Mouse (Mus musculus) bone marrow macrophage, adult 2 months (primary cell): ENCODE data around the gene Ulk3. TPM values are rescaled to one million over a fixed set of nuclear protein-coding genes. Genes with fewer than 3 reads are reported as not detected.

Source experiments
- H3K27ac ChIP-seq: 2 replicates; pipeline ENCODE4 v1.5.1; 2012; ENCODE audit warnings: low read depth, low read length; ENCODE audit not compliant: insufficient read depth
- H3K4me1 ChIP-seq: 2 replicates; pipeline ENCODE4 v1.6.1; 2012; ENCODE audit warnings: low read length; ENCODE audit not compliant: control insufficient read depth, insufficient read depth
- H3K4me3 ChIP-seq: 2 replicates; pipeline ENCODE4 v1.5.1; 2012; ENCODE audit warnings: mild to moderate bottlenecking, low read length, moderate library complexity; ENCODE audit not compliant: insufficient read depth
- CTCF ChIP-seq: IDR thresholded peaks from 2 replicates; pipeline ENCODE4 v1.5.1; 2012; ENCODE audit warnings: low read depth, mild to moderate bottlenecking, low read length, moderate library complexity
- POLR2A ChIP-seq: IDR thresholded peaks from 2 replicates; pipeline ENCODE4 v1.6.1; 2012; ENCODE audit warnings: mild to moderate bottlenecking, low read depth, low read length, borderline replicate concordance
- polyA plus RNA-seq: library from polyadenylated mRNA; stranded (reverse); fragments of >200 nt; gene quantifications from 2 replicates; pipeline ENCODE4 v1.2.4, GENCODE M21; 2012; ENCODE audit not compliant: missing spikeins, insufficient read depth, insufficient read length

Ulk3 gene
- 17.2 and 23.0 TPM in 2 replicates for polyA plus RNA-seq

DNA sequence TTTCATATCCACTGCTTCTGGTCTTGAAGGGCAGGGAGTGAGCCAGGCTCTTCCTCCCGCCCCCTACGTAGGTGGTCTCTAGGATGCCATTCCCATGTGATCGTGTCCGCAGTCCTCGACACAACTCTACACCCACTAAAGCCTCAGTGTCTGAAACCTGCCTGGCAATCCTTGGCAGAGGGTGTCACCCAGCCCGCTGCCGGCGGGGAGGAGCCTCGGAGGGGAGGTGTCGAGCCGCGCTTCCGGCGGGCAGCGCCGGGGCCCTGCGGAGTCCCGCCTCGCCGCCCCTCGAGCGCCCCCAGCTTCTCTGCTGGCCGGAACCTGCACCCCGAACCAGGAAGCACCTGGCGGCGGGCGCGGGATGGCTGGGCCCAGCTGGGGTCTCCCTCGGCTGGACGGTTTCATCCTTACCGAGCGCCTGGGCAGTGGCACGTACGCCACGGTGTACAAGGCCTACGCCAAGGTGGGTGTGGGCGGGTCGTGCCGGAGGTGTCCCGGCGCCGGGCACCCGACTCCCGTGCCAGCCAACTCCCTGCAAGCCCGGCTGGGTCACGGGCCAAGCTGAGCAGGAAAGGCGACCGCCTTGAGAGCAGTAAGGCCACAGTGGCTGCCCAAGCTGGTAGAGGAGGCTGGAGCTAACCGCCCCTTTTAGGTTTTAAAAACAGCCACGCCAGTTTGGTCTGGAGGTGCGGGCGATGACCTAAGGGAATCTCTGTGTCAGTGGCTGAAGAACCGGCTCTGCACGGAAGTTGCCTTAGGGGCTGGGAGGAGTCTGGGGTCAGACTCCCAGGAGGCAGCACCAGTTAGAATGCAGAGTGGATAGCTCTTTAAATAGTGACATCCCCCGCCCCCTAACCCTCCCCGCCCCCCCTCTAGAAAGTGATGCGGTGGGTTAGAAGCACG is at the start of gene Ulk3:
Gene Ulk3, plus strand, starts transcription at position 229 of the 903 bp plus-strand sequence.
- TF ChIP-seq CTCF = 0 out of 2 replicates have a peak, but pooled peaks have one; percentile 19
- no peak for TF ChIP-seq POLR2A
- Histone ChIP-seq H3K4me3 (peak within 1 kb of the TSS; percentile 96), H3K4me1 (peaks cover 6% of the 10 kb centered on the region), H3K27ac (peak within 1 kb of the TSS; percentile 67)

DNA sequence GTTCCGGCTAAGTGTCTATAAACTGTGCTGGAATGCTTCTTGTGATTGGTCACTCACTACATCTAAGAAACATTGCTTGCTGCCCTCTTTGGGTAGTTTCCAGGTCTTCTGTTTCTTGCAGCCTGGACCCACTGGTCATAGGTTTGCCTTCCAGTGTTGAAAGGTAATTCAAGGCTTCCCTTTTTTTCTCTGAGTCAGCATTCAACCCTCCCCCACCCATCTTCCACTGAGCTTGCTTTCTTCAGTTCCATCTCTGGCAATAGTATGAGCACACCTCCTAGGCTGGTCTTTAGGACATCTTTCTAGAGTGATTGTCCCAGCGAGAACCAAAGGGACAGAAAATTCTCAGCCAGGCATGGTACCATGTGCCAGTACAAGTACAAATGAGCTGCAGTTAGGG is 49.7 kb upstream of the Ulk3 start:
- TF ChIP-seq CTCF = no peak
- TF ChIP-seq POLR2A = no peak
- Histone ChIP-seq H3K27ac (no peak overlapping the region), H3K4me1 (peaks cover 12% of the 10 kb centered on the region; the same call in 1 of the 2 replicates), H3K4me3 (no peak overlapping the region)

DNA sequence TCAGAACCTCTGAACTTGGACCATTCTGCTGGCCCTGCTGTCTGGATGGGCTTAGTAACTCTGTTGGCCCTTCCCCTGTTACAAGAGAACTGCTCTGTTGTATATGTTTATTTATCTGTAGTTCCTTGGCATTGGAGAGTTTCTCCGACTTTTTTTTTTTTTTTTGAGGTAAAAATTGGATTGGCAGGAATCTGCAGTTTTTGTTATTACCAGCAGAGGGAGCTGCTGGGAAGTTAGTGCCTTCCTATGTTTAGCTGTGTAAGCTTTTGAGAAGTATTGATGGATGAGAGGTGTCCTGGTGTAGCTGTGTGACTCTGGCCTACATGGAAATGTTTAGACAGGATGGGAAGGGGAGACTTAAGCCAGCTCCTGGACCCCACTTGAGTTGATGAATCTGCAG is 47.9 kb upstream of the Ulk3 start:
- no peak overlapping the region for H3K4me3 ChIP-seq
- no peak for TF ChIP-seq POLR2A
- no peak for TF ChIP-seq CTCF
- H3K4me1 ChIP-seq = peaks cover 12% of the 10 kb centered on the region; the same call in 1 of the 2 replicates
- no peak overlapping the region for H3K27ac ChIP-seq

DNA sequence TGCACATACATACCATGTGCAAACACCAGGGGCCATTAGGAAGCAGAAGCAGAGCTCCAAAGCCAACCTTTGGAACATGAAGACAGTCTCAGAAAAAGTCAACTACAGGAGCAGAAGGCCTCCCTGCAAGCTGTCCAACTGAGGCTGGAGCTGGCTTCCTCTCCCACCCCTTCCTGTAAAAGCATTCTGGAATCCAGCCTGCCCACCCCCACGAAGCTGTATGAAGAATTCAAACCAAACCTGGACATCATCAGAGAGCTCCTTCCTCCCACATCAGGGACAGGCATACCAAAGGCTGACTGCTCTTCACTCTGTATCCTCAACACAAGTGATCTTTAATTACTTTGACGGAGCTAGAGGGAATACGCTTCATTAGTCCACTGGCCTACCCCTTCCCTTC is 45.3 kb upstream of the Ulk3 start:
- Histone ChIP-seq H3K4me3 (no peak overlapping the region), H3K27ac (no peak overlapping the region), H3K4me1 (peaks cover 4% of the 10 kb centered on the region; the same call in 1 of the 2 replicates)
- TF ChIP-seq CTCF (no peak), POLR2A (no peak)

- no peak overlapping the region for H3K27ac ChIP-seq
- no peak overlapping the region for H3K4me3 ChIP-seq
- H3K4me1 ChIP-seq = peaks cover 6% of the 10 kb centered on the region
- TF ChIP-seq CTCF = no peak
- no peak for TF ChIP-seq POLR2A
Observed at GRCm38 (mm10) chr9:57547287-57547686, 42.0 kb upstream of the Ulk3 start.

DNA sequence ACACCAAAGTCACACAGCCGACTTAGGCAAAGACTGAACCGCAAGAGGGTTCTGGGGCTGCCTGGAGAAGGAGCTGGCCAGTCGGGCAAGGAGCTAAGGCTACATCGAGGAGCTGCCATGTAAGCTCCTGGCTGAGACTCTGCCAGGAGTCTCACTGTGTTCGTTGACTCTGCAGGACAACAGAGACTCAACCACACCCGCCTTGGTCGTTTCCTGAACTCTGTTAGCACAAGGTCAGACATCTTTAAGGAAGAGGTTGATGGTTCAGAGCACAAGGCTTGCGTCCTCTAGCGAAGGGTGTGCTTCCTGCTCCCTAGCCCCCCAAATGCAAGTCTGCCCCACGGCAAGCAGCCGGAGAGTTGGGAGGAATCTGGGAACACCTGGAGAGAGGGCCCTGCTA is 41.4 kb upstream of the Ulk3 start:
- Histone ChIP-seq H3K4me3 (no peak overlapping the region), H3K27ac (no peak overlapping the region), H3K4me1 (peaks cover 6% of the 10 kb centered on the region)
- TF ChIP-seq POLR2A (no peak), CTCF (no peak)

GRCm38 (mm10) chr9:57549186-57549585 is 40.1 kb upstream of the Ulk3 start:
- H3K4me1 ChIP-seq = peaks cover 9% of the 10 kb centered on the region
- no peak overlapping the region for H3K27ac ChIP-seq
- TF ChIP-seq POLR2A = no peak
- no peak for TF ChIP-seq CTCF
- H3K4me3 ChIP-seq = no peak overlapping the region

- TF ChIP-seq POLR2A (no peak), CTCF (no peak)
- no peak overlapping the region for H3K27ac ChIP-seq
- no peak overlapping the region for H3K4me3 ChIP-seq
- H3K4me1 ChIP-seq = peaks cover 13% of the 10 kb centered on the region
Observed at GRCm38 (mm10) chr9:57550126-57550862, 39.0 kb upstream of the Ulk3 start.

DNA sequence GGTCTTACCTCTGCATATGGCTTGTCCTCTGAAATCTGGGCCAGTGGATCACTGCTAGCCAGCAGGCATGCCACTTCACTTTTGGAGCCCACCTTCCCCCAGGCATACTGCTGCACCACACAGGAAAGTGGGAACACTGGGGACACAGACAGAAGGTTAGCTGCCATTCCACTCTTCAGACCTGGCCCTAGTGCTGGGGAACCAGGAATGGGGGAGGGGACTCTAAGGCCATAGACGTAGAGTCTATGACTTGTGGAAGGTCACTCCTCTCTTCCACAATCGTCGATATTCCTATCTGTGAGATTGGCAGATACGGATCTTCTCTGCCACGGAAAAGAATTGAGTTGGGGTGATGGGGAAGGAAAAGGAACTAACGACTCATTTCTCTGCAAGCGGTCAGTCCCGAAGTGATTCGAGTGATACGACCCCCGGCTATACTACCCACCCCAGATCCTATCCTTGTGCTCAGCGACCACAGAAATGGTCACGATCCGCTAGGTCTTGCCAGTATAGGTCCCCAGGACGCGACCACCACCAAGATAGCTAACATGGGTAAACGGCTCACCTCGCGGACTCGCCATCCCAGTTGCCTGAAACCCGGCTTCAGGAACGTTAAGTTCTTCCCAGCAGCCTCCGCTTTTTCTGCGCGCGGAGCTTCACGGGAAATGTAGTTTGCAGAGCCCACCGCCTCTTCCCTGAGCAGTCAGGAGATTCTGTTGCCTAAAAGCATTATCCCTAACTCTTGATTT is 36.9 kb upstream of the Ulk3 start, which contains the start of gene Mpi:
Gene Mpi, minus strand, starts transcription at position 625 of the 749 bp plus-strand sequence.
- peak within 1 kb of the TSS; percentile 82 for H3K4me3 ChIP-seq
- TF ChIP-seq POLR2A (no peak), CTCF (no peak)
- peaks cover 20% of the 10 kb centered on the region for H3K4me1 ChIP-seq
- H3K27ac ChIP-seq = no peak within 1 kb of the TSS
